Mouse (Mus musculus) heart, embryonic 16.5 days (tissue): ENCODE measurements around the gene Stk31. TPM values are rescaled to one million over a fixed set of nuclear protein-coding genes. Genes with fewer than 3 reads are reported as not detected.
"Not testable (repeated sequence)": the region's sequence is repeated elsewhere in the genome, so short reads cannot be mapped to it uniquely, and the experiment has no call there.

Experiments
- ATAC-seq: fragments of 200-750 bp; cut with Nextera tagmentation; replicated peaks from 2 replicates; pipeline ENCODE4 v1.8.0; 2017; ENCODE audit warnings: moderate number of reproducible peaks; ENCODE audit not compliant: insufficient read depth, low FRiP score; ENCODE audit errors: extremely low read depth
- H3K27ac ChIP-seq: fragments of 300-500 bp; sonication (generic); 2 replicates; pipeline ENCODE4 v1.5.1; 2014; ENCODE audit warnings: mild to moderate bottlenecking, low read length, control low read depth, moderate library complexity
- H3K27me3 ChIP-seq: fragments of 300-500 bp; sonication (generic); 2 replicates; pipeline ENCODE4 v1.6.1; 2014; ENCODE audit warnings: low read length, mixed read lengths; ENCODE audit not compliant: control insufficient read depth, insufficient read depth
- H3K36me3 ChIP-seq: fragments of 300-500 bp; sonication (generic); 2 replicates; pipeline ENCODE4 v1.6.1; 2014; ENCODE audit not compliant: control insufficient read depth, insufficient read depth
- H3K4me1 ChIP-seq: fragments of 300-500 bp; sonication (generic); 2 replicates; pipeline ENCODE4 v1.6.1; 2014; ENCODE audit warnings: low read length, mixed read lengths; ENCODE audit not compliant: control insufficient read depth, insufficient read depth
- H3K4me2 ChIP-seq: fragments of 300-500 bp; sonication (generic); 2 replicates; pipeline ENCODE4 v1.6.1; 2014; ENCODE audit warnings: low read depth, mild to moderate bottlenecking, control low read depth, low read length
- H3K4me3 ChIP-seq: fragments of 300-500 bp; sonication (generic); 2 replicates; pipeline ENCODE4 v1.5.1; 2014; ENCODE audit warnings: mild to moderate bottlenecking, control low read depth, low read length
- H3K9ac ChIP-seq: fragments of 300-500 bp; sonication (generic); 2 replicates; pipeline ENCODE4 v1.6.1; 2014; ENCODE audit warnings: low read length, control low read depth
- H3K9me3 ChIP-seq: fragments of 300-500 bp; sonication (generic); replicated peaks from 2 replicates; pipeline ENCODE4 v1.6.1; 2016; ENCODE audit warnings: low read length; ENCODE audit not compliant: control insufficient read depth
- WGBS: fragments of 180-500 bp; shearing (Covaris S2); extraction: QIAGEN DNeasy Blood & Tissue Kit; methylation state at CpG from one replicate; pipeline ENCODE4 v1.1.7; 2014; 5-methylcytosine and 5-hydroxymethylcytosine counted together
- polyA plus RNA-seq: library from polyadenylated mRNA; unstranded; fragments of >200 nt; fragmentation: Nextera tagmentation; extraction: Ambion mirVana; gene quantifications from 2 replicates; pipeline ENCODE4 v1.2.1, GENCODE M21; 2015

Stk31 gene
- polyA plus RNA-seq, 1 experiment from 2014 or later = 0.04 TPM

- no peak overlapping the region for H3K9ac ChIP-seq
- no peaks in the 10 kb centered on the region for H3K9me3 ChIP-seq
- H3K27me3 ChIP-seq = no peaks in the 10 kb centered on the region
- WGBS = 55% methylated on average over 12 of the region's 12 CpGs
- no peaks in the 10 kb centered on the region for H3K36me3 ChIP-seq
- no peak for ATAC-seq
- no peak overlapping the region for H3K4me3 ChIP-seq
- H3K4me1 ChIP-seq = no peaks in the 10 kb centered on the region
- H3K27ac ChIP-seq = no peak overlapping the region
- no peak overlapping the region for H3K4me2 ChIP-seq
Measured at GRCm38 (mm10) chr6:49378328-49378727, 17.1 kb upstream of the Stk31 start.

- Histone ChIP-seq H3K27me3 (no peaks in the 10 kb centered on the region), H3K4me3 (no peak overlapping the region), H3K4me2 (no peak overlapping the region), H3K9me3 (no peaks in the 10 kb centered on the region), H3K36me3 (no peaks in the 10 kb centered on the region), H3K9ac (no peak overlapping the region), H3K27ac (no peak overlapping the region), H3K4me1 (no peaks in the 10 kb centered on the region)
- no peak for ATAC-seq
- 63% methylated on average over 1 of the region's 1 CpGs for WGBS
Measured at GRCm38 (mm10) chr6:49394276-49394675, 1.1 kb upstream of the Stk31 start.

GRCm38 (mm10) chr6:49397466-49397865, 2.1 kb downstream of the Stk31 start:
- Histone ChIP-seq H3K9me3 (no peaks in the 10 kb centered on the region), H3K9ac (no peak overlapping the region), H3K27me3 (no peaks in the 10 kb centered on the region), H3K4me1 (no peaks in the 10 kb centered on the region), H3K4me3 (no peak overlapping the region), H3K27ac (no peak overlapping the region), H3K4me2 (no peak overlapping the region), H3K36me3 (no peaks in the 10 kb centered on the region)
- ATAC-seq = no peak

GRCm38 (mm10) chr6:49398365-49398764, 3.0 kb downstream of the Stk31 start:
- H3K27me3 ChIP-seq = no peaks in the 10 kb centered on the region
- no peaks in the 10 kb centered on the region for H3K4me1 ChIP-seq
- H3K27ac ChIP-seq = no peak overlapping the region
- H3K36me3 ChIP-seq = no peaks in the 10 kb centered on the region
- H3K9me3 ChIP-seq = no peaks in the 10 kb centered on the region
- no peak overlapping the region for H3K4me3 ChIP-seq
- H3K4me2 ChIP-seq = no peak overlapping the region
- no peak overlapping the region for H3K9ac ChIP-seq
- no peak for ATAC-seq

- 83% methylated on average over 3 of the region's 3 CpGs for WGBS
- H3K9ac ChIP-seq = no peak overlapping the region
- ATAC-seq = no peak
Measured at GRCm38 (mm10) chr6:49410830-49411229, 15.4 kb downstream of the Stk31 start.

GRCm38 (mm10) chr6:49412967-49413366, 17.6 kb downstream of the Stk31 start:
- 63% methylated on average over 2 of the region's 2 CpGs for WGBS
- H3K27me3 ChIP-seq, H3K4me3 ChIP-seq, H3K9me3 ChIP-seq, H3K4me2 ChIP-seq, H3K9ac ChIP-seq, ATAC-seq, H3K27ac ChIP-seq, H3K4me1 ChIP-seq, H3K36me3 ChIP-seq: not testable (repeated sequence)

More at GRCm38 (mm10) chr6:49410830-49411229, 15.4 kb downstream of the Stk31 start:
- H3K4me3 ChIP-seq = no peak overlapping the region
- no peak overlapping the region for H3K4me2 ChIP-seq
- H3K4me1 ChIP-seq = no peaks in the 10 kb centered on the region
- no peaks in the 10 kb centered on the region for H3K9me3 ChIP-seq
- no peaks in the 10 kb centered on the region for H3K36me3 ChIP-seq
- no peak overlapping the region for H3K27ac ChIP-seq
- H3K27me3 ChIP-seq = no peaks in the 10 kb centered on the region

GRCm38 (mm10) chr6:49415971-49416370, 20.6 kb downstream of the Stk31 start:
- Histone ChIP-seq H3K4me3 (no peak overlapping the region), H3K9me3 (no peaks in the 10 kb centered on the region), H3K36me3 (no peaks in the 10 kb centered on the region), H3K9ac (no peak overlapping the region), H3K4me2 (no peak overlapping the region), H3K27ac (no peak overlapping the region), H3K27me3 (no peaks in the 10 kb centered on the region), H3K4me1 (no peaks in the 10 kb centered on the region)
- no peak for ATAC-seq
- 64% methylated on average over 1 of the region's 1 CpGs for WGBS

- Histone ChIP-seq H3K36me3 (no peaks in the 10 kb centered on the region), H3K27ac (no peak overlapping the region), H3K4me1 (no peaks in the 10 kb centered on the region), H3K4me3 (no peak overlapping the region), H3K27me3 (no peaks in the 10 kb centered on the region), H3K4me2 (no peak overlapping the region), H3K9me3 (no peaks in the 10 kb centered on the region), H3K9ac (no peak overlapping the region)
- WGBS = 63% methylated on average over 1 of the region's 1 CpGs
- ATAC-seq = no peak
Measured at GRCm38 (mm10) chr6:49437306-49437705, 41.9 kb downstream of the Stk31 start.

GRCm38 (mm10) chr6:49458112-49458511, 62.7 kb downstream of the Stk31 start:
- 54% methylated on average over 5 of the region's 5 CpGs for WGBS
- no peak for ATAC-seq

GRCm38 (mm10) chr6:49483205-49483604, 87.8 kb downstream of the Stk31 start:
- H3K4me2 ChIP-seq = no peak overlapping the region
- 92% methylated on average over 2 of the region's 2 CpGs for WGBS
- H3K27ac ChIP-seq = no peak overlapping the region
- no peaks in the 10 kb centered on the region for H3K27me3 ChIP-seq
- H3K4me3 ChIP-seq = no peak overlapping the region
- no peaks in the 10 kb centered on the region for H3K4me1 ChIP-seq
- ATAC-seq = no peak
- peaks cover 8% of the 10 kb centered on the region for H3K9me3 ChIP-seq
- no peaks in the 10 kb centered on the region for H3K36me3 ChIP-seq
- no peak overlapping the region for H3K9ac ChIP-seq

More at GRCm38 (mm10) chr6:49458112-49458511, 62.7 kb downstream of the Stk31 start:
- Histone ChIP-seq H3K9ac (no peak overlapping the region), H3K4me2 (no peak overlapping the region), H3K27ac (no peak overlapping the region), H3K27me3 (no peaks in the 10 kb centered on the region), H3K4me3 (no peak overlapping the region), H3K4me1 (no peaks in the 10 kb centered on the region), H3K36me3 (no peaks in the 10 kb centered on the region), H3K9me3 (no peaks in the 10 kb centered on the region)
